Mouse (Mus musculus) adrenal gland, postnatal 10 days (tissue): ENCODE measurements around the gene Tmem52. TPM values are rescaled to one million over a fixed set of nuclear protein-coding genes. Genes with fewer than 3 reads are reported as not detected.
"Not testable (repeated sequence)": the region's sequence is repeated elsewhere in the genome, so short reads cannot be mapped to it uniquely, and the experiment has no call there.

Experiments
- DNase-seq: peaks from one replicate; pipeline ENCODE4 v3.0.0; 2021; ENCODE audit warnings: mixed read lengths
- total RNA-seq, 2 experiments: library from RNA; stranded (reverse); gene quantifications; 2 replicates each; pipeline ENCODE4 v1.2.3; 2021

Tmem52 gene
- total RNA-seq, 2 experiments from 2014 or later: 14.9 to 17.5 TPM

- DNase-seq: no peak
These were observed 2.5 kb downstream of the Tmem52 start for GRCm38 (mm10) chr4:155471406-155471805.

GRCm38 (mm10) chr4:155472716-155473290 is 3.9 kb downstream of the Tmem52 start:
- DNase-seq: peak; percentile 44

GRCm38 (mm10) chr4:155473319-155473718 is 4.4 kb downstream of the Tmem52 start:
- DNase-seq: peak; percentile 86

GRCm38 (mm10) chr4:155473796-155474195 is 4.9 kb downstream of the Tmem52 start:
- DNase-seq: not testable (repeated sequence)

GRCm38 (mm10) chr4:155481381-155482124 is 12.6 kb downstream of the Tmem52 start:
- DNase-seq: peak; percentile 90

- no peak for DNase-seq
These were observed 13.2 kb downstream of the Tmem52 start for GRCm38 (mm10) chr4:155482125-155482480.

- DNase-seq: no peak
These were observed 14.0 kb downstream of the Tmem52 start for GRCm38 (mm10) chr4:155482733-155483540.

- DNase-seq: no peak
These were observed 16.6 kb downstream of the Tmem52 start for GRCm38 (mm10) chr4:155485521-155485920.

GRCm38 (mm10) chr4:155487746-155488145 is 18.8 kb downstream of the Tmem52 start:
- no peak for DNase-seq

GRCm38 (mm10) chr4:155488232-155489025 is 19.5 kb downstream of the Tmem52 start:
- peak; percentile 81 for DNase-seq

GRCm38 (mm10) chr4:155489101-155489970 is 20.4 kb downstream of the Tmem52 start:
- DNase-seq: no peak

GRCm38 (mm10) chr4:155490456-155490855 is 21.5 kb downstream of the Tmem52 start:
- DNase-seq: no peak

GRCm38 (mm10) chr4:155490990-155491504 is 22.1 kb downstream of the Tmem52 start, which contains the start of gene Gnb1:
TSS of gene Gnb1 (plus strand) at chr4:155491361.
- DNase-seq: peak; percentile 98

- DNase-seq: no peak
These were observed 22.7 kb downstream of the Tmem52 start for GRCm38 (mm10) chr4:155491529-155492130.

- peak; percentile 78 for DNase-seq
These were observed 23.3 kb downstream of the Tmem52 start for GRCm38 (mm10) chr4:155492131-155492633.

GRCm38 (mm10) chr4:155494891-155495290 is 26.0 kb downstream of the Tmem52 start:
- no peak for DNase-seq

- no peak for DNase-seq
These were observed 29.0 kb downstream of the Tmem52 start for GRCm38 (mm10) chr4:155497963-155498362.

- DNase-seq: no peak
These were observed 32.2 kb downstream of the Tmem52 start for GRCm38 (mm10) chr4:155501126-155501525.

GRCm38 (mm10) chr4:155505067-155505466 is 36.2 kb downstream of the Tmem52 start:
- no peak for DNase-seq

- DNase-seq: no peak
These were observed 36.9 kb downstream of the Tmem52 start for GRCm38 (mm10) chr4:155505671-155506295.
